Mouse (Mus musculus): Measurements from ENCODE around the gene Neurl2.

Gene Neurl2

DNA sequence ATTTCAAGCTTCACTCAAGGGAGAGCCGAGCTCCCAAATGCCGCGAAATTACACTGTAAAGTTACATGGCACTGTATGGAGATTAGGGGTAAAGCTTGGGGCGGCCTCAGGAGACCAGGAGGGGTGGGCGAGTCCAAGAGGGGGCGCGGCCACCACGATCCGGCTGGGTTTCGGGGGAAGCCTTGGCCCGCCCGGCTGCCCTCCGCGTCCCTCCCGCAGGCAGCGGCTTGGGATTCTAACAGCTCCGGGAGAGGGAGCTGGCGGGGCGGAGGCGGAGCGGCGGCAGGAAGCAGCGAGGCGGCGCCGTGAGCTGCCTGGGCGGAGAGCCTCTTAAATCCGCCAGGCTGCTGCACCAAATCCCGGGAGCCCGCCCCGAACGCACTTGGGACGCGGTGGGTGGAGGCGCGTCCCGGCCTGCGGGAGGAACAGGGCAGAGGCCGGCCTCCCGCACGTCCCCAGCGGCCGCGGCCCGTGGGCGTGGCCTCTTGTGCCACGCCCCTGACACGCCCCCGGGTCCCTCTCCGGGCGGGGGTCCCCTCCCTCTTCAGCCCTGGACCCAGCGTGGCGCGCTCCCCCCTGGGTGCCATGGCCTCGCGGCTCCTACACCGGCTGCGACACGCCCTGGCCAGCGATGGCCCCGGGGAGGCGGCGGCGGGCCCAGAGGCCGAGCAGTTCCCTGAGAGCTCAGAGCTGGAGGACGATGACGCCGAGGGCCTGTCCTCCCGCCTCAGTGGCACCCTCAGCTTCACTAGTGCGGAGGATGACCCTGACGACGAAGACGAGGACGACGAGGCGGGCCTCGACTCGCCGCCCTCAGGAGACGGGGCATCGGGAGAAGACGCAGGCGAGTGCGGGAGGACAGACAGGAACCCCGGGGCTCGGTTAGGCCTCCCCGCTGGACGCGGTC lies 47.5 kb downstream of the Neurl2 start, which contains the start of gene Snx21:
Gene Snx21 (plus strand): TSS at position 343 of the 907 bp plus-strand sequence.
- peak; percentile 93 for DNase-seq (ENCODE audit: low spot score)

DNA sequence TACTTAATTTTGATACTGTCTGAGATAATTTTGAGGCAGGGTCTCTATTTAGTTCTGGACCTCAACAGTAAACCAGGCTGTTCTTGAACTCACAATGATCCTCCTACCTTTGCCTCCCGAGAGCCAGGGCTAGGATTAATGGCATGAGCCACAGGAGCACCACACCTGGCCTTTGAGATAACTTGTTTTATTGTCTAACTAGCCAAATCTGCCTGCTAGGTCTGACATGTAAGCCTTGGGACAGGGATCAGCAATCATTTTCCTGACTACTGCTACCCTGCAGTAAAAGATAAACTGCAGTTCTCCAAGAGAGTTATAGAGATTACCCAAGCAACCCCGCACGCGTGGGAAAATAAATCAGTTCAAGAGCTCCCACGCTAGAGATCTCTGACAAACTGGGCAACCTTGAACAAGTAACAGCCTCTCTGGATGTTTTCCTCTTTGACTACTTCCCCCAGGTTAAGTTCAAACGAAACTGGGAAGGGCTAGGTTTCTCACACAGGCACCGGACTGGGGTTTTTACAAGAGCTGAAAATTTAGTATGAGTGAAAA lies 48.3 kb downstream of the Neurl2 start:
- DNase-seq (ENCODE audit: low spot score), result no peak

DNA sequence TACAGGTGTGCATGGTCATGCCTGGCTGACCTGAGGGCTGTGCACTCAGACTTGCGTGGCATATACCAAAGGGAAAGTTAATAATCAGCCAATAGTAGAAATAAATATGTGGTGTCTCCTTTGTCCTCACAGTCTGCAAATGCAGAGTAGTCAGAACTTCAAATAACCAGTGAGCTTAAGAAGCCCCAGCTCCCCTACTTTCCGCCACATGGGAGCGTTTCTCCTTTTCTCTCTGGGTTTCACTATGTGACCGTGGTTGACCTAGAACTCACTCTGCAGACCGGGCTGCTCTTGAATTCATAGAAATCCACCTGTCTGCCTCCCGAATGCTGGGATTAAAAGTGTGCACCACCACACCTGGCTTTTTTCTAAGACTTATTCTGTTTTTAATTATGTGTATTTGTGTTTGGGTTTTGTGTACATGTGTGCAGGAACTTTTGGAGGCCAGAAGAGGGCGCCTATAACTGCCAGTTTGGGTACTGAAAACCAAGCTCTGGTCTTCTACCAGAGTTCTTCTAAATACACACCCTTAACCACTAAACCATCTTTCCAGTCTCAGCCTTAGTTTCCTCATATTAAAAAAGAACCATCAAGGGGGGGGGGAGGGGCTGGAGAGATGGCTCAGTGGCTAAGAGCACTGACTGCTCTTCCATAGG lies 49.2 kb downstream of the Neurl2 start:
- DNase-seq (ENCODE audit: low spot score), result no peak

DNA sequence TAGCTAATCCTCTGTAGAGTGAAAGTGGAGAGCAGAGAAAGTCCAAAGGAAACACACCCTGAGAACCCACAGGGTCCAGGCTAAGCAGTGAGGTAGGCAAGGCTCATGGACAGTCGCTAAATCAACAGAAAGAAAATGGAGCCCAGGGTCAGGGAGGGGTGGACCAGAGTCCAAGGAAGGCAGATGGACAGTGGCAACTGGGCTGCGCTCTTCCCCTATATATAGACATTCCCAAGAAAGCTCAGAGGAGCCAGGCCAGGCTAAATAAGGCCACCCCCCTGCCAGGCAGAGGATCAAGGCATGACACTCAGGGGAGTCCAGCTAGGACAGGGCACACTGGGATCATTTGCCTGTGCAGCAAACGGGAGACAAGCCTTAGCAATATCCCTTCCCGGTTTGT lies 51.4 kb downstream of the Neurl2 start:
- DNase-seq (ENCODE audit: low spot score), result no peak
